Mouse (Mus musculus) myocyte (in vitro differentiated cells): ENCODE measurements around the gene Lrp4. TPM values are rescaled to one million over a fixed set of nuclear protein-coding genes. Genes with fewer than 3 reads are reported as not detected.

ENCODE experiments used
- H3K27me3 ChIP-seq: one replicate; pipeline ENCODE4 v1.6.1; 2011; ENCODE audit not compliant: control insufficient read depth, insufficient read depth, insufficient read length
- H3K36me3 ChIP-seq: one replicate; pipeline ENCODE4 v1.6.1; 2011; ENCODE audit not compliant: control insufficient read depth, insufficient read depth
- H3K4me2 ChIP-seq: one replicate; pipeline ENCODE4 v1.6.1; 2011; ENCODE audit warnings: low read depth, control low read depth
- H3K4me3 ChIP-seq: one replicate; pipeline ENCODE4 v1.5.1; 2011; ENCODE audit warnings: mild to moderate bottlenecking, control low read depth, moderate library complexity
- H3K79me2 ChIP-seq: one replicate; pipeline ENCODE4 v1.6.1; 2011; ENCODE audit not compliant: control insufficient read depth, insufficient read depth
- H3ac ChIP-seq: one replicate; pipeline ENCODE4 v1.6.1; 2011; ENCODE audit not compliant: control insufficient read depth, insufficient read length
- CEBPB ChIP-seq: IDR thresholded peaks from 2 replicates; pipeline ENCODE4 v1.6.1; 2011; ENCODE audit warnings: mild to moderate bottlenecking, moderate library complexity; ENCODE audit not compliant: poor library complexity, insufficient read depth, severe bottlenecking
- E2F4 ChIP-seq: IDR thresholded peaks from one replicate; pipeline ENCODE4 v1.6.1; 2011; ENCODE audit warnings: mild to moderate bottlenecking, control low read depth, moderate library complexity; ENCODE audit not compliant: insufficient read depth
- MAX ChIP-seq: IDR thresholded peaks from one replicate; pipeline ENCODE4 v1.6.1; 2011; ENCODE audit warnings: low read depth, mild to moderate bottlenecking, control low read depth
- MYOD1 ChIP-seq, 3 experiments: IDR thresholded peaks; one replicate each; pipeline ENCODE4 v1.6.1; 2011; ENCODE audit warnings: control low read depth in 2 of 3, low read depth in 2 of 3, mild to moderate bottlenecking in 2 of 3, moderate library complexity in 1 of 3; ENCODE audit not compliant: insufficient read length in 2 of 3, control insufficient read depth in 1 of 3
- MYOG ChIP-seq, 3 experiments: IDR thresholded peaks; one replicate each; pipeline ENCODE4 v1.6.1; 2011; ENCODE audit warnings: control low read depth in 2 of 3, low read depth in 2 of 3, mild to moderate bottlenecking in 2 of 3; ENCODE audit not compliant: insufficient read length in 2 of 3, control insufficient read depth in 1 of 3, insufficient read depth in 1 of 3
- POLR2A ChIP-seq: IDR thresholded peaks from one replicate; pipeline ENCODE4 v1.6.1; 2011; ENCODE audit warnings: low read depth, mild to moderate bottlenecking, control low read depth, moderate library complexity; ENCODE audit not compliant: insufficient read length
- POLR2AphosphoS2 ChIP-seq: IDR thresholded peaks from one replicate; pipeline ENCODE4 v1.6.1; 2011; ENCODE audit warnings: low read depth, control low read depth; ENCODE audit not compliant: insufficient read length
- REST ChIP-seq: IDR thresholded peaks from one replicate; pipeline ENCODE4 v1.6.1; 2011; ENCODE audit warnings: mild to moderate bottlenecking, control low read depth, moderate library complexity; ENCODE audit not compliant: insufficient read depth, insufficient read length
- SRF ChIP-seq: IDR thresholded peaks from one replicate; pipeline ENCODE4 v1.6.1; 2011; ENCODE audit warnings: low read depth; ENCODE audit not compliant: control insufficient read depth, insufficient read length
- TCF12 ChIP-seq: IDR thresholded peaks from one replicate; pipeline ENCODE4 v1.6.1; 2011; ENCODE audit warnings: mild to moderate bottlenecking, control low read depth; ENCODE audit not compliant: poor library complexity, insufficient read depth, severe bottlenecking
- TCF3 ChIP-seq: IDR thresholded peaks from one replicate; pipeline ENCODE4 v1.6.1; 2011; ENCODE audit warnings: low read depth, control low read depth; ENCODE audit not compliant: insufficient read length
- USF1 ChIP-seq: IDR thresholded peaks from one replicate; pipeline ENCODE4 v1.6.1; 2011; ENCODE audit warnings: low read depth, mild to moderate bottlenecking, control low read depth, moderate library complexity
- polyA plus RNA-seq: library from polyadenylated mRNA; unstranded; fragments of >200 nt; fragmentation: generic; extraction: Trizol; gene quantifications from one replicate; pipeline ENCODE4 v1.2.1, GENCODE M21; 2012; ENCODE audit warnings: missing spikeins

Gene Lrp4
- polyA plus RNA-seq, 1 experiment = 20.1 TPM

DNA sequence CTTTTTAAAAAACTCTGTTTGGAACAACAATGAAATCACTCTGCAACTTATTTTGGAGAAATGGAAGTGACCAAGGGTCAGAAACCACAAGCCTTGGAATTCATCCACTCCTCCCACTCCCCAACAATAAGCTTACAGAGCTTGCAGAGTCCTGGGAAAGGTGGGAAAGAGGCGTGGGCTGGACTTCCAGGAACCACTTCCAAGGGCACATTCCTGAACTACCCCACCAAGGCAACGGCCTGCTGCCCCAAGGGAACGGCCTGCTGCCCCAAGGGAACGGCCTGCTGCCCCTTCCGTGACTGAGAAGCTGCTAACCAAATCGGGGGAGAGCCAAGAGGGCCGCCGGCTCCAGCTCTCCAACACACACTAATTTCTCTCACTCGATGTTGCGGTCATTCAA, 18.0 kb upstream of the Lrp4 start:
- Histone ChIP-seq H3ac (no peak overlapping the region), H3K27me3 (no peaks in the 10 kb centered on the region), H3K4me3 (no peak overlapping the region), H3K36me3 (no peaks in the 10 kb centered on the region), H3K4me2 (no peak overlapping the region), H3K79me2 (peaks cover 11% of the 10 kb centered on the region)
- TF ChIP-seq E2F4 = no peak

DNA sequence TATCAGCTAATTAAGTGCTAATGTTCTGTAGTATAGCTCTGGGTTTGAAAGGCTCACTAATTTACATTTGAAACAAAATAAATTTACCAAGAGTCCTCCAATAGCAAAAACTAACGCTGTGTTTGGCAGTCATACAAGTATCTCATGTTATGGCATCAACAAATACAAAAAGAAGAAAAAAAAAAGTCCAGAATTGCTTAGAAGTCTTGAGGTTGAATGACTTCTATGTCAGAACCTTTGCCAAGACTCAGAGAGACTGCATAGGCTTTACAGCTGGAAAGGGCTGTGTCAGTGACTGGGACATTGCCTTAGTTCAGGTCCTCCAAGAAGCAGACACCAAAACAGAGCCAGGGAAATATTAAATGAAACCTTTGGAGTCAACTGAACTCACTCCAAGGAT, 17.4 kb upstream of the Lrp4 start:
- Histone ChIP-seq H3K27me3 (no peaks in the 10 kb centered on the region), H3ac (no peak overlapping the region), H3K79me2 (peaks cover 11% of the 10 kb centered on the region), H3K4me3 (no peak overlapping the region), H3K36me3 (no peaks in the 10 kb centered on the region), H3K4me2 (no peak overlapping the region)
- TF ChIP-seq POLR2AphosphoS2 (no peak), MYOG (IDR thresholded peaks at IDR 0.05; ENCODE audit: control insufficient read depth in 1 of 3, insufficient read depth in 1 of 3, insufficient read length in 2 of 3, low read depth in 2 of 3) (no peak), POLR2A (no peak), MAX (no peak), TCF3 (no peak), SRF (no peak), CEBPB (no peak), USF1 (no peak), MYOD1 (IDR thresholded peaks at IDR 0.05; ENCODE audit: control insufficient read depth in 1 of 3, insufficient read length in 2 of 3, low read depth in 2 of 3) (no peak), TCF12 (no peak), E2F4 (no peak), REST (no peak)

DNA sequence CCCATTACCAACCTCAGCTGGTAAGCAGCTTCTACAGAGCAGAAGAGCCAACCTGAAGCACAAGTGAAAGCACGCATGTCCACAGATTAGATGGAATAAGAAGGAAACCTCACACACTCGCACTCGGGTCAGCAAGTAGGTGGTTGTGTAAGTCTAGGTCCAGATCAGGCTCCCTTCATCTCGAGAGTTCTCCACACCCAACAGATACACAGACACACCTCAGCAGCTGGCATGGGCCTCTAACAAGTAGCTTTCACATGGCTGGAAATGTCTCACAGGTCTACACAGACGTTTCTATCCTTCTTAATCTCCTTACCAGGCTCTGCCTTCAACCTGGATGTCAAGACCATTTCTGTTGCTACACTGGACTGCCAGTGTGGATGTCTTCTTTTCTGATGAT, 16.6 kb upstream of the Lrp4 start:
- no peak overlapping the region for H3K4me3 ChIP-seq
- no peaks in the 10 kb centered on the region for H3K27me3 ChIP-seq
- no peaks in the 10 kb centered on the region for H3K36me3 ChIP-seq
- H3ac ChIP-seq = no peak overlapping the region
- no peak overlapping the region for H3K4me2 ChIP-seq
- peaks cover 11% of the 10 kb centered on the region for H3K79me2 ChIP-seq
- TF ChIP-seq REST = no peak
- TF ChIP-seq MYOG (IDR thresholded peaks at IDR 0.05; ENCODE audit: control insufficient read depth in 1 of 3, insufficient read depth in 1 of 3, insufficient read length in 2 of 3, low read depth in 2 of 3) = no peak
- no peak for TF ChIP-seq MYOD1 (IDR thresholded peaks at IDR 0.05; ENCODE audit: control insufficient read depth in 1 of 3, insufficient read length in 2 of 3, low read depth in 2 of 3)
- no peak for TF ChIP-seq TCF3

DNA sequence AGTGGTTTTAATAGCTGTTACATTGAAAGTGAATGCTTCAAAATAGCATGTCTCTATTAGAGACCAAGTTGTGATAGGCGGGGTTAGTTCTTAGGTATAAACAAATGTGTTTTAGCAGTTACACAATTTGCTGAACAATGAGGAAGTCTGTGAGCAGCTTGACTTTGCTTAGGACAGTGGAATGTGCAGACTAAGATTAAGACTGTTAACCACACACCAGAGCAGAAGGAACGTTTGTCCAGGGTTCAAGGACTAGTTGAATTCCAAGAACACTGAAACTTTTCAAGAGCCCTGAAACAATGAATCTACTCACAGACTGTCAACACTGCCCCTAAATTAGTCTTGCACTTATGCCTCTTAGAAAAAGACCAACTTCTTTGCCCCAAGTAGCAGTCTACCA, 15.6 kb upstream of the Lrp4 start:
- TF ChIP-seq MYOD1 (IDR thresholded peaks at IDR 0.05; ENCODE audit: control insufficient read depth in 1 of 3, insufficient read length in 2 of 3, low read depth in 2 of 3) = no peak
- no peak for TF ChIP-seq USF1
- no peak for TF ChIP-seq MAX
- no peak for TF ChIP-seq E2F4
- TF ChIP-seq CEBPB = no peak
- no peak for TF ChIP-seq TCF3
- no peak for TF ChIP-seq MYOG (IDR thresholded peaks at IDR 0.05; ENCODE audit: control insufficient read depth in 1 of 3, insufficient read depth in 1 of 3, insufficient read length in 2 of 3, low read depth in 2 of 3)
- TF ChIP-seq TCF12 = no peak
- no peak for TF ChIP-seq REST
- no peak for TF ChIP-seq SRF
- TF ChIP-seq POLR2AphosphoS2 = no peak
- TF ChIP-seq POLR2A = no peak
- H3K79me2 ChIP-seq = peaks cover 11% of the 10 kb centered on the region
- no peaks in the 10 kb centered on the region for H3K36me3 ChIP-seq
- no peak overlapping the region for H3K4me2 ChIP-seq
- H3K27me3 ChIP-seq = no peaks in the 10 kb centered on the region
- H3K4me3 ChIP-seq = no peak overlapping the region
- H3ac ChIP-seq = no peak overlapping the region

DNA sequence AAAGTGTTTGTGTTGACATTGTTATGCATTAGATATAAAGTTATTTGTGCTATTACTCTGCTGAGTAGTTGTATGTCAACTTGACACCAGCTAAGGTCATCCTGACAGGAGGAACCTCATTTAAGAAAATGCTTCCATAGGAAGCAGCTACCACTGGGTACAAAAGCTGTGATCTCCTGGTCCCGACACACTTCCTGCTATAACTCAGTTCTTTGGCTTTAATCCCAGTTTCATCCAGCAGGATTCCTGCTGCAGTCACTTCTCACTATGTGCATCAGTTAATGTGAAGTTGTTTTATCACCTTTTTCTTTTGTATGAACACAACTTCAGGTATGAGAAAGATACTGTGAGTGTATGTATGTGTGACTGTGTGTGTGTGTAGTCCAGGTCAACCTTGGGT, 15.1 kb upstream of the Lrp4 start:
- no peaks in the 10 kb centered on the region for H3K27me3 ChIP-seq
- no peaks in the 10 kb centered on the region for H3K36me3 ChIP-seq
- no peak overlapping the region for H3ac ChIP-seq
- TF ChIP-seq TCF12 (no peak), CEBPB (no peak), MYOD1 (IDR thresholded peaks at IDR 0.05; ENCODE audit: control insufficient read depth in 1 of 3, insufficient read length in 2 of 3, low read depth in 2 of 3) (no peak), USF1 (no peak), REST (no peak), TCF3 (no peak), POLR2AphosphoS2 (no peak), POLR2A (no peak), MYOG (IDR thresholded peaks at IDR 0.05; ENCODE audit: control insufficient read depth in 1 of 3, insufficient read depth in 1 of 3, insufficient read length in 2 of 3, low read depth in 2 of 3) (no peak), MAX (no peak), E2F4 (no peak), SRF (no peak)
- H3K4me3 ChIP-seq = no peak overlapping the region
- H3K4me2 ChIP-seq = no peak overlapping the region
- H3K79me2 ChIP-seq = peaks cover 11% of the 10 kb centered on the region
